ENCODE assay signal across 30 mouse cellular contexts in genomic region chr9:38792689-38793088, GRCm38 (mm10). TPM values are rescaled to one million over a fixed set of nuclear protein-coding genes. Genes with fewer than 3 reads are reported as not detected.
A peak's percentile ranks its signal among the peaks of the same experiment; 100 is the strongest.
DNase-seq lines count a peak whose midpoint lies in the region; ATAC-seq and TF ChIP-seq lines count a peak whose summit lies in the region.
"Had no signal": no experiment of that assay in that cellular context is flagged by ENCODE, and none has a peak within 500 bp of the region (broad histone marks: within the 10 kb centered on the region; RNA-seq: fewer than 3 reads in every experiment).

No protein-coding gene starts in this region.

- peak overlapping the region; percentile 40; the same call in 1 of the 2 replicates for H3K27ac ChIP-seq in bone marrow macrophage, adult 2 months (ENCODE audit: insufficient read depth, low read depth, low read length)

- peak; percentile 20 for DNase-seq in 416B (ENCODE audit: low read depth)
- DNase-seq in urinary bladder, postnatal 36 days (ENCODE audit: low spot score in 2 of 2): no peak
- DNase-seq in urinary bladder, postnatal 4 days (ENCODE audit: low spot score in 2 of 2): no peak
- DNase-seq in adrenal gland, postnatal 14 days: no peak
- DNase-seq: adrenal gland, adult 2 months; adrenal gland, adult 8-10 months; adrenal gland, postnatal 10 days; adrenal gland, postnatal 25 days; adrenal gland, postnatal 36 days; B cell, adult 2 months; cerebellum, adult 11 months; cerebellum, adult 11-12 months; cerebellum, adult 18-20 months; cerebellum, adult 2 months; cerebellum, adult 8-10 months had no signal

- TF ChIP-seq POLR2A in bone marrow macrophage, adult 2 months (IDR thresholded peaks at IDR 0.05; ENCODE audit: borderline replicate concordance, low read depth, low read length): no peak

- no peak overlapping the region for H3K4me3 ChIP-seq in bone marrow macrophage, adult 2 months (ENCODE audit: insufficient read depth, low read length)

- 0 out of 2 replicates have a peak, but pooled peaks have one; percentile 15 for ATAC-seq in common myeloid progenitor, adult 5-6 weeks (replicated peaks; ENCODE audit: low read depth, poor library complexity, severe bottlenecking)
- ATAC-seq in hematopoietic stem cell, adult 5-6 weeks (replicated peaks in 1 of 2; ENCODE audit: insufficient read depth in 1 of 2, low FRiP score in 2 of 2, low TSS enrichment in 1 of 2, low read depth in 1 of 2, poor library complexity in 2 of 2, severe bottlenecking in 2 of 2): peak; percentile 64 to 85
- no peak for ATAC-seq in erythroid progenitor cell, adult 5-6 weeks (replicated peaks; ENCODE audit: low FRiP score, poor library complexity, severe bottlenecking)
- ATAC-seq: activated CD4-positive, CD25-positive, alpha-beta regulatory T cell, adult 4 months; CD4-positive, CD25-positive, alpha-beta regulatory T cell, adult 4 months; Patski had no signal

- no peaks in the 10 kb centered on the region for H3K4me1 ChIP-seq in bone marrow macrophage, adult 2 months (ENCODE audit: control insufficient read depth, insufficient read depth, low read length)

- no peak for TF ChIP-seq CTCF in bone marrow macrophage, adult 2 months (IDR thresholded peaks at IDR 0.05; ENCODE audit: low read depth, low read length)

RNA-seq across cellular contexts. Expression of gene Olfr921, which starts 19.8 kb away (rescaled TPM):
- polyA plus RNA-seq in bone marrow macrophage, adult 2 months (2012; ENCODE audit: insufficient read depth, insufficient read length, missing spikeins): not detected in 2 replicates
- total RNA-seq in common myeloid progenitor, adult 5-6 weeks (2017): not detected in 2 replicates
- not detected in 2 replicates for total RNA-seq in hematopoietic stem cell, adult 5-6 weeks (2017)
- total RNA-seq in adrenal gland, postnatal 14 days (2021): not detected in 2 replicates
- total RNA-seq in erythroid progenitor cell, adult 5-6 weeks (2015; ENCODE audit: low replicate concordance): not detected in 2 replicates
- not detected in 2 replicates for total RNA-seq in erythroid progenitor cell, adult 5-6 weeks (2017; ENCODE audit: low replicate concordance)
- total RNA-seq: adrenal gland, adult 18-20 months; adrenal gland, adult 2 months; adrenal gland, postnatal 10 days; adrenal gland, postnatal 25 days; adrenal gland, postnatal 36 days; adrenal gland, postnatal 4 days; CH12.LX; ES-E14; MEL had no signal
- polyA plus RNA-seq: activated CD4-positive, CD25-positive, alpha-beta regulatory T cell, adult 4 months; adrenal gland, adult 2 months; brain, embryonic 14.5 days; C2C12; CD4-positive, CD25-positive, alpha-beta regulatory T cell, adult 4 months; G1E; Patski had no signal

RNA-seq across cellular contexts. Expression of gene Olfr922, which starts 21.7 kb away (rescaled TPM):
- polyA plus RNA-seq in bone marrow macrophage, adult 2 months (2012; ENCODE audit: insufficient read depth, insufficient read length, missing spikeins): not detected in 2 replicates
- not detected in 2 replicates for total RNA-seq in common myeloid progenitor, adult 5-6 weeks (2017)
- total RNA-seq in hematopoietic stem cell, adult 5-6 weeks (2017): not detected in 2 replicates
- not detected in 2 replicates for total RNA-seq in adrenal gland, postnatal 14 days (2021)
- total RNA-seq in erythroid progenitor cell, adult 5-6 weeks (2015; ENCODE audit: low replicate concordance): not detected in 2 replicates
- not detected in 2 replicates for total RNA-seq in erythroid progenitor cell, adult 5-6 weeks (2017; ENCODE audit: low replicate concordance)
- total RNA-seq: adrenal gland, adult 18-20 months; adrenal gland, adult 2 months; adrenal gland, adult 8-10 months; adrenal gland, postnatal 10 days; adrenal gland, postnatal 25 days; adrenal gland, postnatal 36 days; adrenal gland, postnatal 4 days; CH12.LX; ES-E14; MEL had no signal
- polyA plus RNA-seq: activated CD4-positive, CD25-positive, alpha-beta regulatory T cell, adult 4 months; adrenal gland, adult 2 months; brain, embryonic 14.5 days; C2C12; CD4-positive, CD25-positive, alpha-beta regulatory T cell, adult 4 months; G1E; Patski had no signal

RNA-seq across cellular contexts. Expression of gene Olfr923, which starts 33.7 kb away (rescaled TPM):
- polyA plus RNA-seq in bone marrow macrophage, adult 2 months (2012; ENCODE audit: insufficient read depth, insufficient read length, missing spikeins): not detected in 2 replicates
- total RNA-seq in common myeloid progenitor, adult 5-6 weeks (2017): not detected in 2 replicates
- not detected in 2 replicates for total RNA-seq in hematopoietic stem cell, adult 5-6 weeks (2017)
- not detected in 2 replicates for total RNA-seq in adrenal gland, postnatal 14 days (2021)
- not detected in 2 replicates for total RNA-seq in erythroid progenitor cell, adult 5-6 weeks (2015; ENCODE audit: low replicate concordance)
- not detected in 2 replicates for total RNA-seq in erythroid progenitor cell, adult 5-6 weeks (2017; ENCODE audit: low replicate concordance)
- total RNA-seq: adrenal gland, adult 18-20 months; adrenal gland, adult 2 months; adrenal gland, adult 8-10 months; adrenal gland, postnatal 10 days; adrenal gland, postnatal 25 days; adrenal gland, postnatal 36 days; adrenal gland, postnatal 4 days; CH12.LX; ES-E14; G1E; MEL had no signal
- polyA plus RNA-seq: activated CD4-positive, CD25-positive, alpha-beta regulatory T cell, adult 4 months; adrenal gland, adult 2 months; brain, embryonic 14.5 days; C2C12; CD4-positive, CD25-positive, alpha-beta regulatory T cell, adult 4 months; G1E; Patski had no signal

RNA-seq across cellular contexts. Expression of gene Olfr920, which starts 40.6 kb away (rescaled TPM):
- 1.5 and 2.6 TPM in 2 replicates for polyA plus RNA-seq in bone marrow macrophage, adult 2 months (2012; ENCODE audit: insufficient read depth, insufficient read length, missing spikeins)
- total RNA-seq in common myeloid progenitor, adult 5-6 weeks (2017): 0.05 and 0.78 TPM in 2 replicates
- total RNA-seq in hematopoietic stem cell, adult 5-6 weeks (2017): 0.75 and 1.2 TPM in 2 replicates
- total RNA-seq in adrenal gland, postnatal 14 days (2021): 0.11 and 0.26 TPM in 2 replicates
- not detected in 2 replicates for total RNA-seq in erythroid progenitor cell, adult 5-6 weeks (2015; ENCODE audit: low replicate concordance)
- 0.26 TPM in 1 of 2 replicates, not detected in the other for total RNA-seq in erythroid progenitor cell, adult 5-6 weeks (2017; ENCODE audit: low replicate concordance)
- total RNA-seq: MEL had no signal
- polyA plus RNA-seq: C2C12, G1E had no signal

RNA-seq across cellular contexts. Expression of gene Olfr924, which starts 51.6 kb away (rescaled TPM):
- not detected in 2 replicates for polyA plus RNA-seq in bone marrow macrophage, adult 2 months (2012; ENCODE audit: insufficient read depth, insufficient read length, missing spikeins)
- not detected in 2 replicates for total RNA-seq in common myeloid progenitor, adult 5-6 weeks (2017)
- total RNA-seq in hematopoietic stem cell, adult 5-6 weeks (2017): not detected in 2 replicates
- total RNA-seq in adrenal gland, postnatal 14 days (2021): not detected in 2 replicates
- not detected in 2 replicates for total RNA-seq in erythroid progenitor cell, adult 5-6 weeks (2015; ENCODE audit: low replicate concordance)
- not detected in 2 replicates for total RNA-seq in erythroid progenitor cell, adult 5-6 weeks (2017; ENCODE audit: low replicate concordance)
- total RNA-seq: adrenal gland, adult 18-20 months; adrenal gland, adult 2 months; adrenal gland, adult 8-10 months; adrenal gland, postnatal 10 days; adrenal gland, postnatal 25 days; adrenal gland, postnatal 36 days; adrenal gland, postnatal 4 days; CH12.LX; ES-E14; MEL had no signal
- polyA plus RNA-seq: activated CD4-positive, CD25-positive, alpha-beta regulatory T cell, adult 4 months; adrenal gland, adult 2 months; brain, embryonic 14.5 days; C2C12; CD4-positive, CD25-positive, alpha-beta regulatory T cell, adult 4 months; cerebellum, adult 2 months; G1E; Patski had no signal
